In the genomic region with DNA sequence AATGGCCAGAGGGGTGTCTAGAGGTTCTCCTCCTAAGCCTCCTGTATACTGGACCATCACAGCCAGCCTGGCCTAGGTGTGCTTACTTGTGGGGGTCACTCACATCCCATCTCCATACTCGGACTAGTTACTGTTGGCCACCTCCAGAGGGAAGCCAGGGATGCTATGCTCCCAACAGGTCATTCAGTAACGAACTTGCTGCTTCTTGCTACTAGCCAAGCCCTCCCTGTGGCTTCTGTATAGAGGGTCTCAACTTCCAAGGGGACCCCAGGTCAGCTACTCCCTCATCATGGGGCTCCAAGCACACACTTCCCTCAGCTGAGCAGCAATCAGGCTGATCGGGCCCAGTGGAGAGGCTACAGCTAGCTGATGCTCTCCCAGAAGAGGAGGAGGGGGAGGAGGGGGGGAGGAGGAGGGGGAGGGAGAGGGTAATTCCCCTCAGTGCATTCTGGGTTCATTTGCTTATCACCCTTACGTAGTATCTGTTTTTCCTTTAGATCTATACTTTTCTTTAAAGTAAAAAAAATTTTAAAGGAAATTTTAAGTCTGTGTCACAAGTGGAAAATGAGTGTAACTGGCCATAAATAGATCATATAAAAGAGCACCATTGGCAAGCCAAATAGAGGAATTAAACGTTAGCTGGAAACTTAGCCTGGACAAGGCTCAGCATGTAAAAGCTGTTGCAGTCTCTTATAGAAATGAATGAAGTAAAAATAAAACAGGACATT, we compare ENCODE assay signal across 9 mouse cellular contexts. TPM values are rescaled to one million over a fixed set of nuclear protein-coding genes. Genes with fewer than 3 reads are reported as not detected.
DNase-seq lines count a peak whose midpoint lies in the region; ATAC-seq and TF ChIP-seq lines count a peak whose summit lies in the region.
"Had no signal": no experiment of that assay in that cellular context is flagged by ENCODE, and none has a peak within 500 bp of the region (broad histone marks: within the 10 kb centered on the region; RNA-seq: fewer than 3 reads in every experiment).

No protein-coding gene starts in this region.

- ATAC-seq in forebrain, embryonic 15.5 days (replicated peaks), result no peak
- no peak for ATAC-seq in forebrain, embryonic 16.5 days
- ATAC-seq in lung, embryonic 15.5 days (ENCODE audit: borderline replicate concordance, extremely low read depth, low FRiP score, low TSS enrichment), result no peak
- no peak for ATAC-seq in hindbrain, postnatal 0 days

- WGBS in forebrain, embryonic 15.5 days, result 46% methylated on average over 5 of the region's 5 CpGs
- WGBS in forebrain, embryonic 16.5 days, result 44% methylated on average over 5 of the region's 5 CpGs
- WGBS in lung, embryonic 15.5 days, result 42% methylated on average over 5 of the region's 5 CpGs
- WGBS in hindbrain, postnatal 0 days, result 51% methylated on average over 4 of the region's 5 CpGs

- no peak for DNase-seq in lung, postnatal 36 days
- no peak for DNase-seq in hindbrain, postnatal 0 days (ENCODE audit: low spot score)
- DNase-seq in retina, postnatal 1 day, result peak; percentile 35
- no peak for DNase-seq in right cerebral cortex, postnatal 14 days
- DNase-seq in layer of hippocampus, postnatal 10 days (ENCODE audit: low spot score in 2 of 2), result no peak

- H3K27me3 ChIP-seq in forebrain, embryonic 15.5 days, result peaks cover 18% of the 10 kb centered on the region
- H3K27me3 ChIP-seq in forebrain, embryonic 16.5 days (replicated peaks; ENCODE audit: control insufficient read depth, insufficient read depth, low read length), result peaks cover 6% of the 10 kb centered on the region; the same call in 1 of the 2 replicates
- H3K27me3 ChIP-seq in lung, embryonic 15.5 days, result 0 out of 2 replicates have a peak, but pooled peaks cover 6% of the 10 kb centered on the region
- no peaks in the 10 kb centered on the region for H3K27me3 ChIP-seq in hindbrain, postnatal 0 days (ENCODE audit: insufficient read depth, low read length)

- H3K9ac ChIP-seq in forebrain, embryonic 15.5 days (replicated peaks), result no peak overlapping the region
- no peak overlapping the region for H3K9ac ChIP-seq in forebrain, embryonic 16.5 days (replicated peaks; ENCODE audit: low read depth, low read length)
- H3K9ac ChIP-seq in lung, embryonic 15.5 days, result no peak overlapping the region
- no peak overlapping the region for H3K9ac ChIP-seq in hindbrain, postnatal 0 days (replicated peaks; ENCODE audit: low read length)

- 0 out of 2 replicates have a peak overlapping the region, but pooled peaks have one; percentile 5 for H3K4me2 ChIP-seq in forebrain, embryonic 15.5 days (replicated peaks)
- no peak overlapping the region for H3K4me2 ChIP-seq in forebrain, embryonic 16.5 days (ENCODE audit: low read length)
- peak overlapping the region; percentile 40 for H3K4me2 ChIP-seq in lung, embryonic 15.5 days
- H3K4me2 ChIP-seq in hindbrain, postnatal 0 days (ENCODE audit: low read depth, low read length), result peak overlapping the region; percentile 30; the same call in 1 of the 2 replicates

- no peak for TF ChIP-seq CTCF in hindbrain, postnatal 0 days (IDR thresholded peaks at IDR 0.05; ENCODE audit: low read depth)

- H3K4me3 ChIP-seq in forebrain, embryonic 15.5 days, result no peak overlapping the region
- no peak overlapping the region for H3K4me3 ChIP-seq in forebrain, embryonic 16.5 days (replicated peaks; ENCODE audit: low read length)
- H3K4me3 ChIP-seq in lung, embryonic 15.5 days, result peak overlapping the region; percentile 22; the same call in 1 of the 2 replicates
- no peak overlapping the region for H3K4me3 ChIP-seq in hindbrain, postnatal 0 days (ENCODE audit: low read length)

- H3K4me1 ChIP-seq in forebrain, embryonic 15.5 days, result peaks cover 20% of the 10 kb centered on the region
- H3K4me1 ChIP-seq in forebrain, embryonic 16.5 days (replicated peaks; ENCODE audit: control insufficient read depth, insufficient read depth, low read length), result peaks cover 6% of the 10 kb centered on the region
- peaks cover 70% of the 10 kb centered on the region for H3K4me1 ChIP-seq in lung, embryonic 15.5 days
- H3K4me1 ChIP-seq in hindbrain, postnatal 0 days (ENCODE audit: insufficient read depth, low read length), result no peaks in the 10 kb centered on the region

- H3K27ac ChIP-seq in forebrain, embryonic 15.5 days (replicated peaks), result no peak overlapping the region
- H3K27ac ChIP-seq in forebrain, embryonic 16.5 days (ENCODE audit: low read length), result no peak overlapping the region
- H3K27ac ChIP-seq in lung, embryonic 15.5 days, result peak overlapping the region; percentile 95
- H3K27ac ChIP-seq in hindbrain, postnatal 0 days, result no peak overlapping the region

- no peaks in the 10 kb centered on the region for H3K36me3 ChIP-seq in forebrain, embryonic 15.5 days
- no peaks in the 10 kb centered on the region for H3K36me3 ChIP-seq in forebrain, embryonic 16.5 days (ENCODE audit: control insufficient read depth, insufficient read depth)
- no peaks in the 10 kb centered on the region for H3K36me3 ChIP-seq in lung, embryonic 15.5 days
- no peaks in the 10 kb centered on the region for H3K36me3 ChIP-seq in hindbrain, postnatal 0 days (ENCODE audit: insufficient read depth, low read length)

- no peaks in the 10 kb centered on the region for H3K9me3 ChIP-seq in forebrain, embryonic 15.5 days
- no peaks in the 10 kb centered on the region for H3K9me3 ChIP-seq in forebrain, embryonic 16.5 days (ENCODE audit: control insufficient read depth, low read length)
- no peaks in the 10 kb centered on the region for H3K9me3 ChIP-seq in lung, embryonic 15.5 days
- H3K9me3 ChIP-seq in hindbrain, postnatal 0 days (ENCODE audit: low read length), result no peaks in the 10 kb centered on the region

RNA-seq across cellular contexts. Expression of gene Vsir, which starts 3.6 kb away (rescaled TPM):
- polyA plus RNA-seq in forebrain, embryonic 15.5 days (2015; fragmentation: Nextera tagmentation; extraction: Ambion mirVana), result 1.4 and 2.4 TPM in 2 replicates
- polyA plus RNA-seq in forebrain, embryonic 16.5 days (2015; fragmentation: Nextera tagmentation; extraction: Ambion mirVana), result 1.9 and 2.8 TPM in 2 replicates
- polyA plus RNA-seq in lung, embryonic 15.5 days (2015; fragmentation: Nextera tagmentation; extraction: Ambion mirVana), result 5.2 and 7.2 TPM in 2 replicates
- 19.2 and 43.1 TPM in 2 replicates for total RNA-seq in hindbrain, postnatal 0 days (2014; rRNA removed)
- polyA plus RNA-seq in hindbrain, postnatal 0 days (2015; fragmentation: Nextera tagmentation; extraction: Ambion mirVana), result 1.9 and 4.8 TPM in 2 replicates
- 10 to 100 TPM; 15.3 TPM for total RNA-seq in layer of hippocampus, postnatal 10 days (2021)

RNA-seq across cellular contexts. Expression of gene Gm17455, which starts 49.3 kb away (rescaled TPM):
- 4.9 and 6.9 TPM in 2 replicates for polyA plus RNA-seq in forebrain, embryonic 15.5 days (2015; fragmentation: Nextera tagmentation; extraction: Ambion mirVana)
- polyA plus RNA-seq in forebrain, embryonic 16.5 days (2015; fragmentation: Nextera tagmentation; extraction: Ambion mirVana), result 5.2 and 5.7 TPM in 2 replicates
- 0.45 and 0.54 TPM in 2 replicates for polyA plus RNA-seq in lung, embryonic 15.5 days (2015; fragmentation: Nextera tagmentation; extraction: Ambion mirVana)
- total RNA-seq in hindbrain, postnatal 0 days (2014; rRNA removed), result 2.4 and 19.4 TPM in 2 replicates
- 8.9 and 12.4 TPM in 2 replicates for polyA plus RNA-seq in hindbrain, postnatal 0 days (2015; fragmentation: Nextera tagmentation; extraction: Ambion mirVana)
- 1 to 10 TPM; 3.6 to 3.7 TPM for total RNA-seq in layer of hippocampus, postnatal 10 days (2021)
- polyA plus RNA-seq: C2C12 had no signal
